Mouse (Mus musculus) cerebellum, postnatal 36 days (tissue): ENCODE measurements at regions not wholly inside any gene's neighbourhood (a gene's known extent, or its start where the extent isn't known, plus 50 kb on each side); places are given as distances from the start of the nearest gene placed in this dataset.

Source experiments
- DNase-seq, 2 experiments: peaks; one replicate each; pipeline ENCODE4 v3.0.0; 2021 to 2022; ENCODE audit warnings: mixed read lengths in 2 of 2

GRCm38 (mm10) chr3:148143776-148144175, 846.6 kb downstream of the Adgrl2 start:
- no peak for DNase-seq

- DNase-seq, result peak; percentile 59 to 68
These were observed 853.5 kb downstream of the Adgrl2 start for GRCm38 (mm10) chr3:148136791-148137251.

GRCm38 (mm10) chr3:148134646-148135045, 855.7 kb downstream of the Adgrl2 start:
- no peak for DNase-seq

- no peak for DNase-seq
These were observed 874.8 kb downstream of the Adgrl2 start for GRCm38 (mm10) chr3:148115576-148115975.

- DNase-seq, result no peak
These were observed 878.2 kb downstream of the Adgrl2 start for GRCm38 (mm10) chr3:148112204-148112603.

GRCm38 (mm10) chr3:148107031-148107430, 883.3 kb downstream of the Adgrl2 start:
- DNase-seq, result no peak

GRCm38 (mm10) chr3:148093930-148094329, 896.4 kb downstream of the Adgrl2 start:
- no peak for DNase-seq

- no peak for DNase-seq
These were observed 914.5 kb downstream of the Adgrl2 start for GRCm38 (mm10) chr3:148075841-148076240.

GRCm38 (mm10) chr3:148066701-148067100, 923.7 kb downstream of the Adgrl2 start:
- no peak for DNase-seq

- DNase-seq, result no peak
These were observed 934.3 kb downstream of the Adgrl2 start for GRCm38 (mm10) chr3:148056074-148056473.

- DNase-seq, result no peak
These were observed 937.8 kb downstream of the Adgrl2 start for GRCm38 (mm10) chr3:148052516-148052915.

- DNase-seq, result no peak
These were observed 942.1 kb downstream of the Adgrl2 start for GRCm38 (mm10) chr3:148048247-148048646.

GRCm38 (mm10) chr3:148032532-148032931, 957.8 kb downstream of the Adgrl2 start:
- no peak for DNase-seq

- no peak for DNase-seq
These were observed 984.5 kb downstream of the Adgrl2 start for GRCm38 (mm10) chr3:148005831-148006230.

GRCm38 (mm10) chr3:148004006-148004405, 986.3 kb downstream of the Adgrl2 start:
- DNase-seq, result no peak

GRCm38 (mm10) chr3:147999330-147999953, 990.9 kb downstream of the Adgrl2 start:
- no peak for DNase-seq

- DNase-seq, result no peak
These were observed 998.6 kb downstream of the Adgrl2 start for GRCm38 (mm10) chr3:147991738-147992137.

- DNase-seq, result no peak
These were observed 999.5 kb downstream of the Adgrl2 start for GRCm38 (mm10) chr3:147990831-147991230.

- no peak for DNase-seq
These were observed 1007.5 kb downstream of the Adgrl2 start for GRCm38 (mm10) chr3:147982831-147983230.

- DNase-seq, result no peak
These were observed 1008.7 kb downstream of the Adgrl2 start for GRCm38 (mm10) chr3:147981621-147982020.

GRCm38 (mm10) chr3:147976579-147976978, 1013.8 kb downstream of the Adgrl2 start:
- DNase-seq, result no peak

GRCm38 (mm10) chr3:147976069-147976468, 1014.3 kb downstream of the Adgrl2 start:
- no peak for DNase-seq

GRCm38 (mm10) chr3:147975500-147975899, 1014.9 kb downstream of the Adgrl2 start:
- no peak for DNase-seq

GRCm38 (mm10) chr3:147974515-147974914, 1015.8 kb downstream of the Adgrl2 start:
- DNase-seq, result no peak

- no peak for DNase-seq
These were observed 1022.1 kb downstream of the Adgrl2 start for GRCm38 (mm10) chr3:147968271-147968670.
